Mouse (Mus musculus): ENCODE results near the gene Pigv. TPM values are rescaled to one million over a fixed set of nuclear protein-coding genes. Genes with fewer than 3 reads are reported as not detected.

Pigv gene
- polyA plus RNA-seq, 1 experiment from 2014 or later, result 20.1 TPM

GRCm38 (mm10) chr4:133617936-133618335 is 54.5 kb downstream of the Pigv start:
- Histone ChIP-seq H3K4me1 (ENCODE audit: control insufficient read depth, insufficient read depth, low read length) (no peaks in the 10 kb centered on the region), H3K27me3 (ENCODE audit: control insufficient read depth, insufficient read depth, low read length) (no peaks in the 10 kb centered on the region), H3K4me2 (ENCODE audit: low read depth, low read length) (no peak overlapping the region), H3K9ac (ENCODE audit: low read length) (no peak overlapping the region), H3K9me3 (replicated peaks; ENCODE audit: control insufficient read depth, low read length) (no peaks in the 10 kb centered on the region), H3K27ac (ENCODE audit: low read length) (no peak overlapping the region), H3K36me3 (ENCODE audit: control insufficient read depth, insufficient read depth, low read length) (0 out of 2 replicates have a peak, but pooled peaks cover 1% of the 10 kb centered on the region), H3K4me3 (replicated peaks; ENCODE audit: low read length) (no peak overlapping the region)
- WGBS, result 91% methylated on average over 11 of the region's 11 CpGs
- no peak for ATAC-seq (ENCODE audit: insufficient read depth, low FRiP score)

- 79% methylated on average over 10 of the region's 10 CpGs for WGBS
- no peak overlapping the region for H3K9ac ChIP-seq (ENCODE audit: low read length)
Measured at GRCm38 (mm10) chr4:133615416-133615815, 57.0 kb downstream of the Pigv start.

GRCm38 (mm10) chr4:133614274-133614761 is 58.1 kb downstream of the Pigv start:
- WGBS, result 81% methylated on average over 8 of the region's 8 CpGs
- H3K27ac ChIP-seq (ENCODE audit: low read length), result peak overlapping the region; percentile 27; the same call in 1 of the 2 replicates
- no peak overlapping the region for H3K9ac ChIP-seq (ENCODE audit: low read length)
- peaks cover 14% of the 10 kb centered on the region for H3K36me3 ChIP-seq (ENCODE audit: control insufficient read depth, insufficient read depth, low read length)
- no peak overlapping the region for H3K4me2 ChIP-seq (ENCODE audit: low read depth, low read length)
- H3K9me3 ChIP-seq (replicated peaks; ENCODE audit: control insufficient read depth, low read length), result no peaks in the 10 kb centered on the region
- H3K4me3 ChIP-seq (replicated peaks; ENCODE audit: low read length), result no peak overlapping the region
- ATAC-seq (ENCODE audit: insufficient read depth, low FRiP score), result peak; percentile 45; the same call in 1 of the 2 replicates
- no peaks in the 10 kb centered on the region for H3K4me1 ChIP-seq (ENCODE audit: control insufficient read depth, insufficient read depth, low read length)
- H3K27me3 ChIP-seq (ENCODE audit: control insufficient read depth, insufficient read depth, low read length), result no peaks in the 10 kb centered on the region

More at GRCm38 (mm10) chr4:133615416-133615815, 57.0 kb downstream of the Pigv start:
- Histone ChIP-seq H3K9me3 (replicated peaks; ENCODE audit: control insufficient read depth, low read length) (no peaks in the 10 kb centered on the region), H3K27me3 (ENCODE audit: control insufficient read depth, insufficient read depth, low read length) (no peaks in the 10 kb centered on the region), H3K36me3 (ENCODE audit: control insufficient read depth, insufficient read depth, low read length) (peaks cover 14% of the 10 kb centered on the region), H3K4me2 (ENCODE audit: low read depth, low read length) (no peak overlapping the region), H3K4me1 (ENCODE audit: control insufficient read depth, insufficient read depth, low read length) (no peaks in the 10 kb centered on the region), H3K27ac (ENCODE audit: low read length) (no peak overlapping the region), H3K4me3 (replicated peaks; ENCODE audit: low read length) (no peak overlapping the region)
- ATAC-seq (ENCODE audit: insufficient read depth, low FRiP score), result no peak

GRCm38 (mm10) chr4:133613867-133614266 is 58.6 kb downstream of the Pigv start:
- no peak overlapping the region for H3K4me2 ChIP-seq (ENCODE audit: low read depth, low read length)
- no peak overlapping the region for H3K4me3 ChIP-seq (replicated peaks; ENCODE audit: low read length)
- WGBS, result 89% methylated on average over 4 of the region's 4 CpGs
- H3K27ac ChIP-seq (ENCODE audit: low read length), result peak overlapping the region; percentile 27; the same call in 1 of the 2 replicates
- ATAC-seq (ENCODE audit: insufficient read depth, low FRiP score), result no peak
- H3K27me3 ChIP-seq (ENCODE audit: control insufficient read depth, insufficient read depth, low read length), result no peaks in the 10 kb centered on the region
- no peaks in the 10 kb centered on the region for H3K9me3 ChIP-seq (replicated peaks; ENCODE audit: control insufficient read depth, low read length)
- no peaks in the 10 kb centered on the region for H3K4me1 ChIP-seq (ENCODE audit: control insufficient read depth, insufficient read depth, low read length)
- H3K9ac ChIP-seq (ENCODE audit: low read length), result no peak overlapping the region
- peaks cover 14% of the 10 kb centered on the region for H3K36me3 ChIP-seq (ENCODE audit: control insufficient read depth, insufficient read depth, low read length)

- H3K9ac ChIP-seq (ENCODE audit: low read length), result no peak overlapping the region
- H3K36me3 ChIP-seq (ENCODE audit: control insufficient read depth, insufficient read depth, low read length), result peaks cover 19% of the 10 kb centered on the region
- H3K4me1 ChIP-seq (ENCODE audit: control insufficient read depth, insufficient read depth, low read length), result no peaks in the 10 kb centered on the region
- 93% methylated on average over 8 of the region's 8 CpGs for WGBS
- no peak overlapping the region for H3K27ac ChIP-seq (ENCODE audit: low read length)
- no peaks in the 10 kb centered on the region for H3K9me3 ChIP-seq (replicated peaks; ENCODE audit: control insufficient read depth, low read length)
- H3K4me2 ChIP-seq (ENCODE audit: low read depth, low read length), result no peak overlapping the region
- no peak for ATAC-seq (ENCODE audit: insufficient read depth, low FRiP score)
- no peak overlapping the region for H3K4me3 ChIP-seq (replicated peaks; ENCODE audit: low read length)
- no peaks in the 10 kb centered on the region for H3K27me3 ChIP-seq (ENCODE audit: control insufficient read depth, insufficient read depth, low read length)
Measured at GRCm38 (mm10) chr4:133613026-133613425, 59.4 kb downstream of the Pigv start.

- no peak overlapping the region for H3K4me2 ChIP-seq (ENCODE audit: low read depth, low read length)
- WGBS, result 95% methylated on average over 7 of the region's 7 CpGs
- no peak overlapping the region for H3K27ac ChIP-seq (ENCODE audit: low read length)
- H3K9ac ChIP-seq (ENCODE audit: low read length), result no peak overlapping the region
- H3K4me1 ChIP-seq (ENCODE audit: control insufficient read depth, insufficient read depth, low read length), result peaks cover 1% of the 10 kb centered on the region; the same call in 1 of the 2 replicates
- H3K36me3 ChIP-seq (ENCODE audit: control insufficient read depth, insufficient read depth, low read length), result peaks cover 19% of the 10 kb centered on the region
- H3K9me3 ChIP-seq (replicated peaks; ENCODE audit: control insufficient read depth, low read length), result no peaks in the 10 kb centered on the region
- H3K27me3 ChIP-seq (ENCODE audit: control insufficient read depth, insufficient read depth, low read length), result no peaks in the 10 kb centered on the region
- no peak for ATAC-seq (ENCODE audit: insufficient read depth, low FRiP score)
- no peak overlapping the region for H3K4me3 ChIP-seq (replicated peaks; ENCODE audit: low read length)
Measured at GRCm38 (mm10) chr4:133612416-133612815, 60.0 kb downstream of the Pigv start.

GRCm38 (mm10) chr4:133611815-133612214 is 60.6 kb downstream of the Pigv start:
- Histone ChIP-seq H3K27me3 (ENCODE audit: control insufficient read depth, insufficient read depth, low read length) (no peaks in the 10 kb centered on the region), H3K4me2 (ENCODE audit: low read depth, low read length) (no peak overlapping the region), H3K36me3 (ENCODE audit: control insufficient read depth, insufficient read depth, low read length) (peaks cover 19% of the 10 kb centered on the region), H3K27ac (ENCODE audit: low read length) (no peak overlapping the region), H3K4me1 (ENCODE audit: control insufficient read depth, insufficient read depth, low read length) (peaks cover 5% of the 10 kb centered on the region; the same call in 1 of the 2 replicates), H3K9me3 (replicated peaks; ENCODE audit: control insufficient read depth, low read length) (no peaks in the 10 kb centered on the region), H3K9ac (ENCODE audit: low read length) (no peak overlapping the region), H3K4me3 (replicated peaks; ENCODE audit: low read length) (no peak overlapping the region)
- no peak for ATAC-seq (ENCODE audit: insufficient read depth, low FRiP score)
- 97% methylated on average over 5 of the region's 5 CpGs for WGBS

Small RNA genes lying within 50 kb of the gene (microRNA-seq; reads per million reads assigned to microRNA genes)
- not detected for gene Mir7227

Other genes starting within 250 kb of the Pigv start
- 7.9 and 12.6 TPM in 2 replicates for gene Tent5b, start 192.5 kb downstream of the Pigv start, polyA plus RNA-seq (2015; fragmentation: Nextera tagmentation; extraction: Ambion mirVana)
- gene Trnp1, start 174.1 kb downstream of the Pigv start, polyA plus RNA-seq (2015; fragmentation: Nextera tagmentation; extraction: Ambion mirVana), result 0.50 and 0.75 TPM in 2 replicates
- gene Kdf1, start 153.7 kb downstream of the Pigv start, polyA plus RNA-seq (2015; fragmentation: Nextera tagmentation; extraction: Ambion mirVana), result 33.7 and 39.0 TPM in 2 replicates
- gene Nudc, start 126.7 kb downstream of the Pigv start, polyA plus RNA-seq (2015; fragmentation: Nextera tagmentation; extraction: Ambion mirVana), result 194 and 218 TPM in 2 replicates
- 6.6 and 7.2 TPM in 2 replicates for gene Nr0b2, start 119.3 kb downstream of the Pigv start, polyA plus RNA-seq (2015; fragmentation: Nextera tagmentation; extraction: Ambion mirVana)
- 3.9 and 4.2 TPM in 2 replicates for gene Gpatch3, start 97.9 kb downstream of the Pigv start, polyA plus RNA-seq (2015; fragmentation: Nextera tagmentation; extraction: Ambion mirVana)
- gene Gpn2, start 88.3 kb downstream of the Pigv start, polyA plus RNA-seq (2015; fragmentation: Nextera tagmentation; extraction: Ambion mirVana), result 13.8 and 14.3 TPM in 2 replicates
- gene Sfn, start 70.5 kb downstream of the Pigv start, polyA plus RNA-seq (2015; fragmentation: Nextera tagmentation; extraction: Ambion mirVana), result 339 and 468 TPM in 2 replicates
- 2.0 and 3.4 TPM in 2 replicates for gene Zdhhc18, start 22.5 kb downstream of the Pigv start, polyA plus RNA-seq (2015; fragmentation: Nextera tagmentation; extraction: Ambion mirVana)
- gene Arid1a, start 84.1 kb upstream of the Pigv start, polyA plus RNA-seq (2015; fragmentation: Nextera tagmentation; extraction: Ambion mirVana), result 25.0 and 26.1 TPM in 2 replicates
- 69.2 and 71.8 TPM in 2 replicates for gene Rps6ka1, start 215.2 kb upstream of the Pigv start, polyA plus RNA-seq (2015; fragmentation: Nextera tagmentation; extraction: Ambion mirVana)

Data from stomach, embryonic 16.5 days (tissue).